Mouse (Mus musculus): ENCODE results near the gene Catsper2.

Gene Catsper2

DNA sequence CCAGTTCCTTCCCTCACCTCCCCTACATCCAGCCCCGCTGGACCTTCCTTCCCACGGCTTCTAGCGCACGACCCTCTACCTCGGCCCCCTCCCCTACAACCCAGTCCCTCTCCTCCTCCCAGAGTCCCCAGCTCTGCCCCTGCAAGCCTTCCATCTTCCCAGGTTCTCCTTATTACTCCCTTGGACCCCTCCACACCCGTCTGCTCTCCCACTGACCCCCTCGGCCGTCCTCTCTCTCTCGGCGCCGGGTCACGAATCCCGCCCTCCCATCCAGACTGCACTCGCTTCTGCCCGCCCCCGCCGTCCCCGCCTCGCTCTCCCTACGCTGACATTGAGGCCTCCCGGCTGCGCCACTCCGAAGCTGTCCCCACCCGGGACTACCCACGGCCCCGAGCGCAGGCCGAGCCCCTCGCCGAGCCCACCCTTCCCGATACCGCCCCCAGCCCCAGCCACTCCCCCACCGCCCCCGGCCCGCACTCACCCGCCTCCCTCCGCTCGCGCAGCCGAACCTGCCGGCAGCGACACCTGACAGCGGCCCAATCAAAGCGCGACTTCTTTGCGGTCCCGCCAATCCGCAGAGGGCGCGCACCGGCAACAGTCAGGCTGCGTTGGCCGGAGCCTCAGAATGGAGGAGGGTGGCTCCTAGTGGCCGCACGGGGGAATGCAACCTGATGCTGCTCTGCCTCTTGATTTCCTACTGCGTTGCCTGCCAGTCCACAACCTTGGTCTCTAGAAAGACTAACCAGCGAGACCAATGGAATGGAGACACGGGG, 58.6 kb downstream of the Catsper2 start, which contains the start of gene Ppip5k1:
Gene Ppip5k1 (minus strand): TSS at position 577 of the 773 bp plus-strand sequence.
- peak; percentile 96 for DNase-seq (ENCODE audit: extremely low spot score, low spot score)

DNA sequence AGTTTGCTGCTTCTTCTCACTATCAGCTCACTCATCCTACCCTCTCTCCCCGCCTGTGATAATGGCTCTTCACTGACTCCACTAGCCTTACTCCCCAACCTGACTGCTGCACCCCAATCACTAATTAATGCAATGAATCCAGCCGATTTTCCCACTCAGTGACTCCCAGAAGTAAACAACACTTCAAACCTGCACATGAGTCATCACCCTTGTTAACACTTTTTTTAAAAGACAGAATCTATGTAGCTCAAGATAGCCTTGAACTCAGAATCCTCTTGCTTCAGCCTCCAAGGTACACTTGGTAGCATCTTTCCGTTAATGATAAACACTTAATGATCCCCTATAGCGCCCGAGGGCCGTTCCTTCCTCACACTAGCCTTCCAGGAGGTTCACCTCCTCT, 59.2 kb downstream of the Catsper2 start:
- DNase-seq (ENCODE audit: extremely low spot score, low spot score): no peak

DNA sequence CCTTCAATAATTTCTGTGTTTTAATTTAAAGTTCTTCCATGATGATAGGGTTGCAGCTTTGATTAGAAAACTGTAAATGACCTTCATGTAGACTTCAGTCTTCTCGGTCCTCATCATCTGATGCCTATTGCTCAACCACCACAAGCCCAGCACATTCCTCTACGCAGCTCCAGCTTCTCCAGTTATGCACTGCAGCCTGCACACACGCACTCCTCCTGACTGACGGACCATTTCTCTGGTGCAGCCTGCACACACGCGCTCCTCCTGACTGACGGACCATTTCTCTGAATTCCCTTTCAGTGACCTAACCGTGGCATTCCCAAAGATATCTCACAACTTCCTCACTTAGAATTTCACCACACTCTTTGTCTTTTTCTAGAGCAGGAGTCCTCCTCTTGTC, 60.4 kb downstream of the Catsper2 start:
- no peak for DNase-seq (ENCODE audit: extremely low spot score, low spot score)
